Mouse (Mus musculus) spleen, adult 2 months (tissue): ENCODE results near the gene Nmb. TPM values are rescaled to one million over a fixed set of nuclear protein-coding genes. Genes with fewer than 3 reads are reported as not detected.
A peak's percentile ranks its signal among the peaks of the same experiment; 100 is the strongest.

Experiments used
- DNase-seq, 2 experiments: peaks; one replicate each; pipeline versions ENCODE4 v3.0.0 to v3.0.0-alpha.2; 2012 to 2021; ENCODE audit warnings: low spot score in 2 of 2, low read depth in 1 of 2
- H3K27ac ChIP-seq: fragments of 200-500 bp; 2 replicates; pipeline ENCODE4 v1.5.1; 2012; ENCODE audit warnings: low read length, inconsistent platforms; ENCODE audit not compliant: insufficient read depth
- H3K27me3 ChIP-seq: fragments of 200-500 bp; 2 replicates; pipeline ENCODE4 v1.6.1; 2012; ENCODE audit warnings: mild to moderate bottlenecking, moderate library complexity, low read length, inconsistent platforms; ENCODE audit not compliant: control insufficient read depth, insufficient read depth
- H3K36me3 ChIP-seq: fragments of 200-500 bp; 2 replicates; pipeline ENCODE4 v1.6.1; 2012; ENCODE audit warnings: mild to moderate bottlenecking, low read length, inconsistent platforms; ENCODE audit not compliant: control insufficient read depth, insufficient read depth
- H3K4me1 ChIP-seq: fragments of 200-500 bp; 2 replicates; pipeline ENCODE4 v1.6.1; 2011; ENCODE audit warnings: inconsistent platforms; ENCODE audit not compliant: control insufficient read depth, insufficient read depth, insufficient read length
- H3K4me3 ChIP-seq: fragments of 200-500 bp; 2 replicates; pipeline ENCODE4 v1.5.1; 2011; ENCODE audit warnings: mild to moderate bottlenecking, inconsistent platforms; ENCODE audit not compliant: insufficient read depth, insufficient read length; ENCODE audit errors: extremely low read depth
- CTCF ChIP-seq: fragments of 200-500 bp; IDR thresholded peaks from 2 replicates; pipeline ENCODE4 v1.5.1; 2011; ENCODE audit warnings: mild to moderate bottlenecking, inconsistent platforms; ENCODE audit not compliant: insufficient read depth, insufficient read length, insufficient replicate concordance; ENCODE audit errors: extremely low read depth
- POLR2A ChIP-seq: fragments of 200-500 bp; IDR thresholded peaks from 2 replicates; pipeline ENCODE4 v1.6.1; 2011; ENCODE audit warnings: low read depth, low read length, inconsistent platforms
- WGBS: fragments of 180-500 bp; shearing (Covaris S2); methylation state at CpG from one replicate; pipeline ENCODE4 v1.1.7; 2018; 5-methylcytosine and 5-hydroxymethylcytosine counted together
- polyA plus RNA-seq: library from polyadenylated mRNA; depleted of rRNA; stranded (reverse); fragments of >200 nt; gene quantifications from 2 replicates; pipeline ENCODE4 v1.2.3, GENCODE M21; 2012

The Nmb gene
- polyA plus RNA-seq, 1 experiment, result 5.4 TPM

GRCm38 (mm10) chr7:80868686-80869085 is 36.2 kb downstream of the Nmb start:
- Histone ChIP-seq H3K36me3 (peaks cover 4% of the 10 kb centered on the region), H3K27me3 (no peaks in the 10 kb centered on the region), H3K4me3 (no peak overlapping the region), H3K4me1 (peaks cover 8% of the 10 kb centered on the region; the same call in 1 of the 2 replicates), H3K27ac (no peak overlapping the region)
- 81% methylated on average over 2 of the region's 2 CpGs for WGBS
- no peak for DNase-seq
- no peak for TF ChIP-seq POLR2A
- TF ChIP-seq CTCF, result no peak

GRCm38 (mm10) chr7:80866514-80867147 is 38.2 kb downstream of the Nmb start:
- Histone ChIP-seq H3K36me3 (peaks cover 4% of the 10 kb centered on the region), H3K27me3 (no peaks in the 10 kb centered on the region), H3K27ac (no peak overlapping the region), H3K4me1 (peaks cover 8% of the 10 kb centered on the region; the same call in 1 of the 2 replicates), H3K4me3 (no peak overlapping the region)
- TF ChIP-seq POLR2A (no peak), CTCF (no peak)
- no peak for DNase-seq
- 78% methylated on average over 7 of the region's 7 CpGs for WGBS

- TF ChIP-seq CTCF (no peak), POLR2A (no peak)
- H3K4me3 ChIP-seq, result no peak overlapping the region; the same call in 1 of the 2 replicates
These were observed 39.4 kb downstream of the Nmb start for GRCm38 (mm10) chr7:80865521-80865920.

GRCm38 (mm10) chr7:80864831-80865230 is 40.0 kb downstream of the Nmb start:
- Histone ChIP-seq H3K27me3 (no peaks in the 10 kb centered on the region), H3K4me3 (peak overlapping the region; percentile 32; the same call in 1 of the 2 replicates), H3K4me1 (peaks cover 8% of the 10 kb centered on the region; the same call in 1 of the 2 replicates), H3K36me3 (peaks cover 4% of the 10 kb centered on the region), H3K27ac (peak overlapping the region; percentile 89)
- DNase-seq, result peak; percentile 57 to 68
- 4% methylated on average over 8 of the region's 8 CpGs for WGBS
- TF ChIP-seq CTCF, result no peak
- TF ChIP-seq POLR2A, result peak; percentile 40; the same call in 1 of the 2 replicates

More at GRCm38 (mm10) chr7:80865521-80865920, 39.4 kb downstream of the Nmb start:
- DNase-seq, result no peak
- H3K4me1 ChIP-seq, result peaks cover 8% of the 10 kb centered on the region; the same call in 1 of the 2 replicates
- no peaks in the 10 kb centered on the region for H3K27me3 ChIP-seq
- H3K27ac ChIP-seq, result peak overlapping the region; percentile 89
- 52% methylated on average over 7 of the region's 7 CpGs for WGBS
- peaks cover 4% of the 10 kb centered on the region for H3K36me3 ChIP-seq

- Histone ChIP-seq H3K27me3 (no peaks in the 10 kb centered on the region), H3K4me1 (peaks cover 8% of the 10 kb centered on the region; the same call in 1 of the 2 replicates), H3K27ac (peak overlapping the region; percentile 69; the same call in 1 of the 2 replicates), H3K4me3 (no peak overlapping the region), H3K36me3 (peaks cover 2% of the 10 kb centered on the region)
- no peak for DNase-seq
- TF ChIP-seq CTCF, result no peak
- no peak for TF ChIP-seq POLR2A
- WGBS, result 28% methylated on average over 1 of the region's 1 CpGs
These were observed 40.7 kb downstream of the Nmb start for GRCm38 (mm10) chr7:80864151-80864550.

- H3K4me3 ChIP-seq, result peak overlapping the region; percentile 22; the same call in 1 of the 2 replicates
- H3K4me1 ChIP-seq, result peaks cover 8% of the 10 kb centered on the region; the same call in 1 of the 2 replicates
- H3K36me3 ChIP-seq, result peaks cover 2% of the 10 kb centered on the region
- 60% methylated on average over 5 of the region's 5 CpGs for WGBS
- DNase-seq, result no peak
- no peaks in the 10 kb centered on the region for H3K27me3 ChIP-seq
- H3K27ac ChIP-seq, result peak overlapping the region; percentile 69
- TF ChIP-seq POLR2A (no peak), CTCF (no peak)
These were observed 41.4 kb downstream of the Nmb start for GRCm38 (mm10) chr7:80863520-80863919.

GRCm38 (mm10) chr7:80862475-80862874 is 42.4 kb downstream of the Nmb start:
- no peaks in the 10 kb centered on the region for H3K36me3 ChIP-seq
- no peak overlapping the region for H3K27ac ChIP-seq
- H3K27me3 ChIP-seq, result no peaks in the 10 kb centered on the region
- no peak for TF ChIP-seq POLR2A
- no peak for TF ChIP-seq CTCF
- 68% methylated on average over 2 of the region's 2 CpGs for WGBS
- DNase-seq, result no peak
- no peak overlapping the region for H3K4me3 ChIP-seq
- H3K4me1 ChIP-seq, result peaks cover 8% of the 10 kb centered on the region; the same call in 1 of the 2 replicates
